Comparison of ENCODE assay signal across 10 mouse cellular contexts in the genomic region with DNA sequence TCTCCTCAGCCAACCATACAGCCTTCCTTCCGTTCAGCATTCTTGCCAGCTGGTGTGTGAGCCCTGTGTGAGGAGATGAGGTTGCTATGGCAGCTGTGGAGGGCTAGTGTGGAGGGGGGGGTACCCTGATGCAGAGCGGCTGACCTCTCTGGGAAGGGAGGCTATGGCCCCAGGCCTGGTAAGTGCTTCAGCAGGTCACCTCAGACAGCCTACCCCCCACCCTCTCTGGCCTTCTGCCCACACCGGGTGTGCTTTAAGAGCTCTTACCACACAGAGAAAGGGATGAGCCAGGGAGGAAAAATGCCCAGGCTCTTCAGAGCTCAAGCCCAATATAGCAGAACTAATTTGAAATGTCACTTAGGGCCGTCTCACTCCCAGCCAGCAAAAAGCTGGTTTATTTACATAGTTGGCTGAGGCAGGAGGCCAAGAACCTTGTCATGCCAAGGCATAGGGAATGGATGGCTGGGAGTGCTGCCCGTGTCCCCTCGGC.
A peak's percentile ranks its signal among the peaks of the same experiment; 100 is the strongest.
DNase-seq lines count a peak whose midpoint lies in the region; ATAC-seq lines count a peak whose summit lies in the region.
"Had no signal": no experiment of that assay in that cellular context is flagged by ENCODE, and none has a peak within 500 bp of the region (broad histone marks: within the 10 kb centered on the region; RNA-seq: fewer than 3 reads in every experiment).

No protein-coding gene starts in this region.

- intact Hi-C loops in heart, postnatal 14 days (cut with DNase I), result no loop called here

- peaks cover 4% of the 10 kb centered on the region; the same call in 1 of the 2 replicates for H3K4me1 ChIP-seq in heart, embryonic 12.5 days (replicated peaks)
- H3K4me1 ChIP-seq in hindbrain, embryonic 10.5 days (replicated peaks), result peaks cover 10% of the 10 kb centered on the region
- H3K4me1 ChIP-seq in midbrain, embryonic 10.5 days, result peaks cover 10% of the 10 kb centered on the region
- no peaks in the 10 kb centered on the region for H3K4me1 ChIP-seq in heart, embryonic 11.5 days (ENCODE audit: control insufficient read depth, insufficient read depth, low read length)

- no peak overlapping the region for H3K27ac ChIP-seq in heart, embryonic 12.5 days (ENCODE audit: poor library complexity, severe bottlenecking)
- no peak overlapping the region for H3K27ac ChIP-seq in hindbrain, embryonic 10.5 days
- H3K27ac ChIP-seq in midbrain, embryonic 10.5 days (replicated peaks), result peak overlapping the region; percentile 33; the same call in 1 of the 2 replicates
- H3K27ac ChIP-seq in heart, embryonic 11.5 days (ENCODE audit: low read depth, low read length), result no peak overlapping the region

- H3K36me3 ChIP-seq in heart, embryonic 12.5 days, result no peaks in the 10 kb centered on the region
- no peaks in the 10 kb centered on the region for H3K36me3 ChIP-seq in hindbrain, embryonic 10.5 days
- no peaks in the 10 kb centered on the region for H3K36me3 ChIP-seq in midbrain, embryonic 10.5 days
- H3K36me3 ChIP-seq in heart, embryonic 11.5 days (ENCODE audit: control insufficient read depth, insufficient read depth, low read length), result no peaks in the 10 kb centered on the region

- 0 out of 2 replicates have a peak, but pooled peaks have one; percentile 51 for ATAC-seq in heart, embryonic 12.5 days (ENCODE audit: insufficient number of reproducible peaks, low FRiP score)
- ATAC-seq in heart, embryonic 11.5 days (replicated peaks; ENCODE audit: insufficient number of reproducible peaks, low FRiP score, low TSS enrichment), result no peak

- DNase-seq in heart, postnatal 14 days, result no peak
- peak; percentile 95 for DNase-seq in Muller cell, postnatal 12 days (ENCODE audit: inconsistent ontology term)
- peak; percentile 12 for DNase-seq in hindbrain, embryonic 10.5 days (ENCODE audit: low spot score)
- peak; percentile 21 for DNase-seq in midbrain, embryonic 10.5 days (ENCODE audit: low spot score)
- DNase-seq in urinary bladder, postnatal 36 days (ENCODE audit: low spot score in 2 of 2), result no peak
- no peak for DNase-seq in heart, adult 11 months
- DNase-seq: layer of hippocampus, adult 9-11 months had no signal

- H3K27me3 ChIP-seq in heart, embryonic 12.5 days (replicated peaks), result peaks cover 27% of the 10 kb centered on the region
- H3K27me3 ChIP-seq in hindbrain, embryonic 10.5 days (ENCODE audit: insufficient read depth, poor library complexity, severe bottlenecking), result peaks cover 90% of the 10 kb centered on the region
- H3K27me3 ChIP-seq in midbrain, embryonic 10.5 days (ENCODE audit: low read depth, poor library complexity, severe bottlenecking), result peaks cover 97% of the 10 kb centered on the region
- peaks cover 9% of the 10 kb centered on the region; the same call in 1 of the 2 replicates for H3K27me3 ChIP-seq in heart, embryonic 11.5 days (ENCODE audit: control insufficient read depth, insufficient read depth, low read length)
- H3K27me3 ChIP-seq: CH12.LX had no signal

- no peak overlapping the region for H3K4me2 ChIP-seq in heart, embryonic 12.5 days
- H3K4me2 ChIP-seq in heart, embryonic 11.5 days, result no peak overlapping the region

- 67% methylated on average over 6 of the region's 6 CpGs for WGBS in heart, embryonic 12.5 days
- WGBS in hindbrain, embryonic 10.5 days, result 55% methylated on average over 6 of the region's 6 CpGs
- 62% methylated on average over 6 of the region's 6 CpGs for WGBS in midbrain, embryonic 10.5 days
- WGBS in heart, embryonic 11.5 days (ENCODE audit: insufficient replicate concordance), result 67% methylated on average over 6 of the region's 6 CpGs

- no peak overlapping the region for H3K4me3 ChIP-seq in heart, embryonic 12.5 days
- H3K4me3 ChIP-seq in hindbrain, embryonic 10.5 days, result no peak overlapping the region
- H3K4me3 ChIP-seq in midbrain, embryonic 10.5 days, result no peak overlapping the region
- no peak overlapping the region for H3K4me3 ChIP-seq in heart, embryonic 11.5 days (ENCODE audit: low read depth, low read length)

- no peak overlapping the region for H3K9ac ChIP-seq in heart, embryonic 12.5 days
- no peak overlapping the region for H3K9ac ChIP-seq in heart, embryonic 11.5 days (ENCODE audit: low read depth, low read length)

- H3K9me3 ChIP-seq in heart, embryonic 12.5 days (replicated peaks), result no peaks in the 10 kb centered on the region
- H3K9me3 ChIP-seq in hindbrain, embryonic 10.5 days, result no peaks in the 10 kb centered on the region
- H3K9me3 ChIP-seq in midbrain, embryonic 10.5 days (replicated peaks), result no peaks in the 10 kb centered on the region
- H3K9me3 ChIP-seq in heart, embryonic 11.5 days (replicated peaks; ENCODE audit: control insufficient read depth, low read length), result no peaks in the 10 kb centered on the region

Comparison
In these comparisons a context has a peak if more than half of its experiments do, and no peak if none do; other contexts are left out.
1. DNase-seq: peak in Muller cell, postnatal 12 days (single experiment), hindbrain, embryonic 10.5 days (single experiment) and midbrain, embryonic 10.5 days (single experiment); none in heart, postnatal 14 days (0 of 2), urinary bladder, postnatal 36 days (0 of 2) and heart, adult 11 months (single experiment).